In genomic region chr10:83150587-83150986, GRCm38 (mm10) we compare ENCODE assay signal across 12 mouse cellular contexts.
DNase-seq lines count a peak whose midpoint lies in the region; ATAC-seq lines count a peak whose summit lies in the region.
"Had no signal": no experiment of that assay in that cellular context is flagged by ENCODE, and none has a peak within 500 bp of the region (broad histone marks: within the 10 kb centered on the region; RNA-seq: fewer than 3 reads in every experiment).

No protein-coding gene starts in this region.

- no peak overlapping the region for H3K4me2 ChIP-seq in forebrain, embryonic 15.5 days (replicated peaks)
- no peak overlapping the region for H3K4me2 ChIP-seq in forebrain, embryonic 12.5 days
- H3K4me2 ChIP-seq in lung, embryonic 16.5 days (ENCODE audit: low read depth, low read length) = no peak overlapping the region
- no peak overlapping the region for H3K4me2 ChIP-seq in forebrain, embryonic 16.5 days (ENCODE audit: low read length)
- H3K4me2 ChIP-seq in stomach, embryonic 15.5 days = no peak overlapping the region
- H3K4me2 ChIP-seq: liver, embryonic 15.5 days had no signal

- peaks cover 29% of the 10 kb centered on the region for H3K4me1 ChIP-seq in forebrain, embryonic 15.5 days
- H3K4me1 ChIP-seq in forebrain, embryonic 12.5 days = peaks cover 25% of the 10 kb centered on the region
- peaks cover 14% of the 10 kb centered on the region for H3K4me1 ChIP-seq in lung, embryonic 16.5 days (replicated peaks; ENCODE audit: control insufficient read depth, insufficient read depth, low read length)
- H3K4me1 ChIP-seq in forebrain, embryonic 16.5 days (replicated peaks; ENCODE audit: control insufficient read depth, insufficient read depth, low read length) = peaks cover 24% of the 10 kb centered on the region
- peaks cover 29% of the 10 kb centered on the region for H3K4me1 ChIP-seq in stomach, embryonic 15.5 days

- 77% methylated on average over 7 of the region's 7 CpGs for WGBS in forebrain, embryonic 15.5 days
- WGBS in forebrain, embryonic 12.5 days = 93% methylated on average over 7 of the region's 7 CpGs
- WGBS in lung, embryonic 16.5 days = 55% methylated on average over 7 of the region's 7 CpGs
- WGBS in forebrain, embryonic 16.5 days = 75% methylated on average over 7 of the region's 7 CpGs
- 60% methylated on average over 7 of the region's 7 CpGs for WGBS in stomach, embryonic 15.5 days

- no peak overlapping the region; the same call in 1 of the 2 replicates for H3K27ac ChIP-seq in forebrain, embryonic 15.5 days (replicated peaks)
- no peak overlapping the region for H3K27ac ChIP-seq in forebrain, embryonic 12.5 days
- H3K27ac ChIP-seq in lung, embryonic 16.5 days (ENCODE audit: low read length) = no peak overlapping the region
- no peak overlapping the region for H3K27ac ChIP-seq in forebrain, embryonic 16.5 days (ENCODE audit: low read length)
- H3K27ac ChIP-seq in stomach, embryonic 15.5 days = no peak overlapping the region
- H3K27ac ChIP-seq: hindbrain, embryonic 10.5 days; liver, embryonic 15.5 days had no signal

- no peaks in the 10 kb centered on the region for H3K27me3 ChIP-seq in forebrain, embryonic 15.5 days
- no peaks in the 10 kb centered on the region for H3K27me3 ChIP-seq in forebrain, embryonic 12.5 days
- H3K27me3 ChIP-seq in lung, embryonic 16.5 days (ENCODE audit: control insufficient read depth, insufficient read depth, low read depth, low read length) = no peaks in the 10 kb centered on the region
- no peaks in the 10 kb centered on the region for H3K27me3 ChIP-seq in forebrain, embryonic 16.5 days (replicated peaks; ENCODE audit: control insufficient read depth, insufficient read depth, low read length)
- H3K27me3 ChIP-seq in stomach, embryonic 15.5 days (replicated peaks) = no peaks in the 10 kb centered on the region
- H3K27me3 ChIP-seq: liver, embryonic 15.5 days had no signal

- H3K4me3 ChIP-seq in forebrain, embryonic 15.5 days = no peak overlapping the region
- H3K4me3 ChIP-seq in forebrain, embryonic 12.5 days (replicated peaks) = no peak overlapping the region
- no peak overlapping the region for H3K4me3 ChIP-seq in lung, embryonic 16.5 days (ENCODE audit: low read length)
- H3K4me3 ChIP-seq in forebrain, embryonic 16.5 days (replicated peaks; ENCODE audit: low read length) = no peak overlapping the region
- no peak overlapping the region for H3K4me3 ChIP-seq in stomach, embryonic 15.5 days (replicated peaks)
- H3K4me3 ChIP-seq: hindbrain, embryonic 10.5 days; liver, embryonic 15.5 days had no signal

- intact Hi-C loops in left cerebral cortex, postnatal 14 days (cut with DNase I) = no loop called here

- DNase-seq in lung, postnatal 36 days = no peak
- DNase-seq in right cerebral cortex, adult 18-20 months = no peak
- no peak for DNase-seq in left cerebral cortex, postnatal 14 days (ENCODE audit: low spot score in 2 of 2)

- H3K9ac ChIP-seq in forebrain, embryonic 15.5 days (replicated peaks) = no peak overlapping the region
- H3K9ac ChIP-seq in forebrain, embryonic 12.5 days = no peak overlapping the region
- H3K9ac ChIP-seq in lung, embryonic 16.5 days (ENCODE audit: low read length) = no peak overlapping the region
- no peak overlapping the region for H3K9ac ChIP-seq in forebrain, embryonic 16.5 days (replicated peaks; ENCODE audit: low read depth, low read length)
- no peak overlapping the region for H3K9ac ChIP-seq in stomach, embryonic 15.5 days
- H3K9ac ChIP-seq: liver, embryonic 15.5 days had no signal

- no peaks in the 10 kb centered on the region for H3K9me3 ChIP-seq in forebrain, embryonic 15.5 days
- H3K9me3 ChIP-seq in forebrain, embryonic 12.5 days = no peaks in the 10 kb centered on the region
- no peaks in the 10 kb centered on the region for H3K9me3 ChIP-seq in lung, embryonic 16.5 days (ENCODE audit: control insufficient read depth, low read length)
- H3K9me3 ChIP-seq in forebrain, embryonic 16.5 days (ENCODE audit: control insufficient read depth, low read length) = no peaks in the 10 kb centered on the region
- H3K9me3 ChIP-seq in stomach, embryonic 15.5 days = no peaks in the 10 kb centered on the region
- H3K9me3 ChIP-seq: hindbrain, embryonic 10.5 days; liver, embryonic 15.5 days had no signal

- ATAC-seq in forebrain, embryonic 15.5 days (replicated peaks) = peak; percentile 42; the same call in 1 of the 2 replicates
- ATAC-seq in forebrain, embryonic 12.5 days (ENCODE audit: low FRiP score) = no peak
- peak; percentile 65 for ATAC-seq in lung, embryonic 16.5 days (ENCODE audit: low read depth)
- ATAC-seq in forebrain, embryonic 16.5 days = peak; percentile 34; the same call in 1 of the 2 replicates
- peak; percentile 28; the same call in 1 of the 2 replicates for ATAC-seq in stomach, embryonic 15.5 days (ENCODE audit: insufficient read depth, low FRiP score, low read depth)
- ATAC-seq: CD4-positive, CD25-positive, alpha-beta regulatory T cell, adult 4 months; midbrain, embryonic 16.5 days had no signal

- no peaks in the 10 kb centered on the region for H3K36me3 ChIP-seq in forebrain, embryonic 15.5 days
- no peaks in the 10 kb centered on the region for H3K36me3 ChIP-seq in forebrain, embryonic 12.5 days (replicated peaks)
- no peaks in the 10 kb centered on the region for H3K36me3 ChIP-seq in lung, embryonic 16.5 days (ENCODE audit: control insufficient read depth, insufficient read depth, low read length)
- no peaks in the 10 kb centered on the region for H3K36me3 ChIP-seq in forebrain, embryonic 16.5 days (ENCODE audit: control insufficient read depth, insufficient read depth)
- no peaks in the 10 kb centered on the region for H3K36me3 ChIP-seq in stomach, embryonic 15.5 days
- H3K36me3 ChIP-seq: hindbrain, embryonic 10.5 days; liver, embryonic 15.5 days had no signal
